Mouse (Mus musculus) stomach, postnatal 0 days (tissue): Measurements from ENCODE around the gene Pld4.

ENCODE experiments used
- CTCF ChIP-seq: IDR thresholded peaks from 2 replicates; pipeline ENCODE4 v1.5.1; 2016; ENCODE audit warnings: antibody characterized with exemption, low read depth, mild to moderate bottlenecking, moderate library complexity
- EP300 ChIP-seq: optimal IDR thresholded peaks from 2 replicates; pipeline ENCODE3; 2016; ENCODE audit warnings: antibody characterized with exemption

- TF ChIP-seq CTCF (no peak), EP300 (no peak)
Observed at GRCm38 (mm10) chr12:112807796-112808195, 47.3 kb downstream of the Pld4 start.
